Mouse (Mus musculus): ENCODE data around the gene Camk2n1. TPM values are rescaled to one million over a fixed set of nuclear protein-coding genes. Genes with fewer than 3 reads are reported as not detected.

Gene Camk2n1
- polyA plus RNA-seq, 1 experiment from 2014 or later = 10.7 TPM

GRCm38 (mm10) chr4:138471241-138471640, 17.1 kb downstream of the Camk2n1 start:
- H3K9me3 ChIP-seq = no peaks in the 10 kb centered on the region
- H3K9ac ChIP-seq (replicated peaks) = no peak overlapping the region
- H3K4me1 ChIP-seq = peaks cover 7% of the 10 kb centered on the region
- no peak overlapping the region for H3K4me2 ChIP-seq (replicated peaks)
- H3K4me3 ChIP-seq = no peak overlapping the region
- WGBS = 49% methylated on average over 7 of the region's 7 CpGs
- H3K27ac ChIP-seq (replicated peaks) = no peak overlapping the region
- H3K27me3 ChIP-seq = no peaks in the 10 kb centered on the region; the same call in 1 of the 2 replicates
- ATAC-seq (replicated peaks) = no peak
- no peaks in the 10 kb centered on the region for H3K36me3 ChIP-seq

GRCm38 (mm10) chr4:138479595-138479994, 25.5 kb downstream of the Camk2n1 start:
- Histone ChIP-seq H3K27me3 (no peaks in the 10 kb centered on the region), H3K4me2 (replicated peaks) (no peak overlapping the region), H3K36me3 (no peaks in the 10 kb centered on the region), H3K9ac (replicated peaks) (no peak overlapping the region), H3K4me3 (no peak overlapping the region), H3K4me1 (no peaks in the 10 kb centered on the region), H3K27ac (replicated peaks) (no peak overlapping the region), H3K9me3 (no peaks in the 10 kb centered on the region)
- no peak for ATAC-seq (replicated peaks)
- WGBS = 80% methylated on average over 7 of the region's 7 CpGs

- no peak overlapping the region for H3K4me3 ChIP-seq
- no peak for ATAC-seq (replicated peaks)
- H3K36me3 ChIP-seq = no peaks in the 10 kb centered on the region
- H3K4me1 ChIP-seq = no peaks in the 10 kb centered on the region
- no peak overlapping the region for H3K4me2 ChIP-seq (replicated peaks)
- no peak overlapping the region for H3K27ac ChIP-seq (replicated peaks)
- H3K9me3 ChIP-seq = no peaks in the 10 kb centered on the region
- no peaks in the 10 kb centered on the region for H3K27me3 ChIP-seq
- WGBS = 57% methylated on average over 9 of the region's 9 CpGs
- H3K9ac ChIP-seq (replicated peaks) = no peak overlapping the region
These were observed 26.8 kb downstream of the Camk2n1 start for GRCm38 (mm10) chr4:138480962-138481361.

GRCm38 (mm10) chr4:138482721-138483120, 28.6 kb downstream of the Camk2n1 start:
- no peak overlapping the region for H3K4me2 ChIP-seq (replicated peaks)
- H3K27me3 ChIP-seq = no peaks in the 10 kb centered on the region
- 83% methylated on average over 8 of the region's 8 CpGs for WGBS

DNA sequence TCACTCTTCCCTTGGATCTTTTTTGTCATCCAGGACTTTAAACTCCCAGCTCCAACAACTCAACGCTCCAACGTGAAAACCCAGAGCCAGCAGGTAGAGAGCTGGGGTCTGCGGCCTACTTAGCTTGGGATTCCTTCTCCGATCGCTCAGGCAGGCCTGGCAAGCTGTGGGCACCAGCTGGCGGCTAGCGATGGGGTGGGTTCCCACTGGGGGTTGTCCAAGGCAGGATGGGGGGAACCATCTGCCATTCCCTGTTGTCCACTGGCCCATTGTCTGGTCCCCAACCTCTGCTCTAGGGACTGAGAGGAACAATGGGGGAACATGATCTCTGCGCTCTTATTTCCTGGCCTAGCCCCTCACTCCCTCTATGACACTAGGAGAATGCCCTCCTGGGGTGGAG, 34.1 kb downstream of the Camk2n1 start:
- no peaks in the 10 kb centered on the region for H3K36me3 ChIP-seq
- no peak overlapping the region for H3K27ac ChIP-seq (replicated peaks)
- 36% methylated on average over 8 of the region's 8 CpGs for WGBS
- H3K27me3 ChIP-seq = no peaks in the 10 kb centered on the region
- no peak overlapping the region for H3K9ac ChIP-seq (replicated peaks)
- no peak overlapping the region for H3K4me3 ChIP-seq
- no peak for ATAC-seq (replicated peaks)
- no peaks in the 10 kb centered on the region for H3K9me3 ChIP-seq
- peaks cover 20% of the 10 kb centered on the region for H3K4me1 ChIP-seq
- H3K4me2 ChIP-seq (replicated peaks) = no peak overlapping the region

More at GRCm38 (mm10) chr4:138482721-138483120, 28.6 kb downstream of the Camk2n1 start:
- ATAC-seq (replicated peaks) = no peak
- H3K9ac ChIP-seq (replicated peaks) = no peak overlapping the region
- no peaks in the 10 kb centered on the region for H3K4me1 ChIP-seq
- H3K36me3 ChIP-seq = no peaks in the 10 kb centered on the region
- no peak overlapping the region for H3K4me3 ChIP-seq
- no peak overlapping the region for H3K27ac ChIP-seq (replicated peaks)
- H3K9me3 ChIP-seq = no peaks in the 10 kb centered on the region

GRCm38 (mm10) chr4:138491088-138491487, 37.0 kb downstream of the Camk2n1 start:
- Histone ChIP-seq H3K36me3 (no peaks in the 10 kb centered on the region), H3K27ac (replicated peaks) (no peak overlapping the region), H3K4me2 (replicated peaks) (no peak overlapping the region), H3K9ac (replicated peaks) (no peak overlapping the region), H3K4me1 (peaks cover 49% of the 10 kb centered on the region), H3K27me3 (no peaks in the 10 kb centered on the region), H3K4me3 (no peak overlapping the region), H3K9me3 (no peaks in the 10 kb centered on the region)
- no peak for ATAC-seq (replicated peaks)
- WGBS = 68% methylated on average over 4 of the region's 4 CpGs

DNA sequence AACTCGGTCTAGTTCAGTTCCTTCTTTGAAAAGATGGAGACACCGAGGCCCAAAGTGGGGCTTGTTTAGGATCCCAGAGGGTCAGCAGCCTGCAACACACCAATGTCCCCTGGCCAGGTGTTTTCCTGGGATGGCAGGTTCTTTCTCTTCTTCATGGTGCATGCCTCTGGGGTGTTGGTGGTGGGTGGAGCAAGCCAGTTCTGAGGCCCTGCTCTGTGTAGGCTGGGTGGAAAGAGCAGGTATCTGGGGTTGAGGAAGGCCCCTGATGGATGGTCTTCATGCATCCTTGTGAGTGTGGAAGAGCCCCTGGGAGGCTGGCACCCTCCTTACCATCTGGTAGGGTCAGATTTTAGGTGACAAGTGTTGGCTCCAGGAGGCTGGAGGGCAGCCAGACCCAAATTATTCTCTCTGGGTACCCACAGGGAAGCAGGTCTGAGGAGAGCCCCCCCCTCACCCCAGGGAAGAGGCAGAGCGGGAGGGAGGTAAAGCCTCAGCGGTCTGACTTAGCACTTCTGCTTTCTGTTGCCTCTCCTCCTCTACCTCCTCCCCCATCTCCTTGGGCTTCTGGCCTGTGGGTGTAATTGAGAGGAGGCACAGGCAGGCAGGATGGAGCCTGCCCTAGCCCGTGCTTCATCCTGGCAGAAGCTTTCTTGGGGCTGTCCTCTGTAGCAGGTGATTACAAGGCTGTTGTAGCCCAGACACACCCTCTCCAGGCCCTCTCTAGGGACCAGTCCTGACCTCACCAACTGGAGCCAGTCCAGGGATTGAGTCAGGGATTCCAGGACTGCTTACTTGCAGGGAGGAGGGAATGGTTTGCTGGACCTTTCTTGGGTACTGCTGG, 39.3 kb downstream of the Camk2n1 start:
- Histone ChIP-seq H3K27me3 (no peaks in the 10 kb centered on the region), H3K9ac (replicated peaks) (no peak overlapping the region), H3K4me3 (no peak overlapping the region), H3K36me3 (no peaks in the 10 kb centered on the region), H3K4me1 (peaks cover 54% of the 10 kb centered on the region), H3K27ac (replicated peaks) (no peak overlapping the region), H3K9me3 (no peaks in the 10 kb centered on the region), H3K4me2 (replicated peaks) (no peak overlapping the region)
- 46% methylated on average over 5 of the region's 5 CpGs for WGBS
- ATAC-seq (replicated peaks) = 0 out of 2 replicates have a peak, but pooled peaks have one; percentile 24

DNA sequence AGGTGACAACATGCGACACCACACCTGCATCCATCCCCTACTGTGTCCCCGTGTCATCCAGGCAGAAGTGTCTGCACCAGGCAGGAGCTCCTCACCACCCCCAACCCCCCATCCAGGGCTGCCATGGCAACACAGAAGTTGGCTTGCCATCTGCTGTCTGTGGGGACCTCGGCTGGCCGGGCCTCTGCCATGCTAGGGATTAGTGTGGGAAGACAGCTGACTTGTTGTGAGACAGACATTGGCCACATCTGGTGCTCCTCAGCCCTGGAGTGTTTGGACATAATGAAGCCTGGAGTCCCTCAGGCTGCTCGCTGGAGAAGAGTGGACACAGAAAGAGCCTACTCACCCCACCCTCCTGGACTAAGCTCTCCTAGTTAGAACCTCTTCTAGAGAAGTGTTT, 40.8 kb downstream of the Camk2n1 start:
- Histone ChIP-seq H3K9me3 (no peaks in the 10 kb centered on the region), H3K27ac (replicated peaks) (no peak overlapping the region), H3K9ac (replicated peaks) (no peak overlapping the region), H3K27me3 (no peaks in the 10 kb centered on the region), H3K4me1 (peaks cover 44% of the 10 kb centered on the region), H3K4me2 (replicated peaks) (no peak overlapping the region), H3K4me3 (no peak overlapping the region), H3K36me3 (no peaks in the 10 kb centered on the region)
- WGBS = 24% methylated on average over 5 of the region's 5 CpGs
- no peak; the same call in 1 of the 2 replicates for ATAC-seq (replicated peaks)

DNA sequence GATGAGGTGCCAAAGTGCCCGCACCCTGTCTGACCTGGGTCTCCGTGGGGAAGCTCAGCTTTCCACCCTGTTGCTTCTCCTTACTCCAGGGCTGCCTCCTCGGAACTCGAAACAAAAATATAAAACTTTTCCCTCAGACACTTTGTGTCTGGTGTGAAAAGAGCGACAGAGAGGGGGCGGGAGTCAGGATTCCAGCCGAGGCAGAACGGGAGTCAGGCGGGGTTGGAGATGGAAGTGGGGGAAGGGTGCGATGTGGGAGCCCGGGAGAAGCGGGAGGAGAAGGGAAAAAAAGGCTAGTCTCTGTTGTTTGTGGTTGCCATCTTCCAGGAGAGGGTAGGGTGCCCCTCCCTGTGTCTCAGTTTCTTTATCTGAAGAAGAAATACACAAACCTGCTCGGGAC, 41.7 kb downstream of the Camk2n1 start:
- H3K4me3 ChIP-seq = no peak overlapping the region
- H3K4me2 ChIP-seq (replicated peaks) = peak overlapping the region; percentile 14
- WGBS = 9% methylated on average over 13 of the region's 13 CpGs
- no peaks in the 10 kb centered on the region for H3K27me3 ChIP-seq
- no peak overlapping the region for H3K9ac ChIP-seq (replicated peaks)
- 0 out of 2 replicates have a peak overlapping the region, but pooled peaks have one; percentile 6 for H3K27ac ChIP-seq (replicated peaks)
- no peaks in the 10 kb centered on the region for H3K36me3 ChIP-seq
- no peak for ATAC-seq (replicated peaks)
- peaks cover 44% of the 10 kb centered on the region for H3K4me1 ChIP-seq
- H3K9me3 ChIP-seq = no peaks in the 10 kb centered on the region

DNA sequence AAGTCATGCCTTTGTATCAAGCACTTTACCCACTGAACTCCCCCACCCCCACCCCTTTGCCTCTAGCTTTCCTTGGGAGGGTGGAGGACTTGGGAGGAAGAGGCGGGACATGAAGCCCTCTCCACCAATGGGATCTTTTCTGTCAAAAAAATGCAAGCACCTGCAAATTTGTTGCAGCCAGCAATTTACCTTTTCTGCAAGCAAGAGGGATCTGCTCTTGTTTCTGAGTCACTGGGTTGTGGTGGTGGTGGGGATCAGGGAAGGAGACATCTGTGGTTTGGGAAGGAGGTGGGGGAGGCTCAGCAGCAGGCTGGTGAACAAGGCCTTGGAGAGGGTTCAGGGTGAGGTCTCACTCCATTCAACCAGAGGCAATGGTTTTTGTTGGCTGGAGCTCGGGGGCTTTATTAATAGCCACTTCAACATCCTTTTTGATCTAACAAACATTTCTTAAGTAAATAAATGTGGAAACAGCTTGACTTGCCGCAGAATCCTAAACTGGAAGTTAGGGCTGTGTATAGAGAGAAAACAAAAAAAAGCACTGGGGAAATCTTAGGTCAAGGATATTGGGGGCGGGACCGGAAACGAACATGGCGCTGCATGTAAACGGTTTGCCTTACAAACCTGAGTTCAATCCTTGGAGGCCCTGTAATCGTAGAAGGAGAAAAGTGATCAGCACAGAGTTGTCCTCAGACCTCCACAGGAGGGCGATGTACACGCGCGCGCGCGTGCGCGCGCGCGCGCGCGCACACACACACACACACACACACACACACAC, 42.8 kb downstream of the Camk2n1 start:
- no peaks in the 10 kb centered on the region for H3K27me3 ChIP-seq
- no peak overlapping the region for H3K9ac ChIP-seq (replicated peaks)
- H3K4me2 ChIP-seq (replicated peaks) = no peak overlapping the region
- peak overlapping the region; percentile 31; the same call in 1 of the 2 replicates for H3K27ac ChIP-seq (replicated peaks)
- H3K4me1 ChIP-seq = peaks cover 41% of the 10 kb centered on the region
- H3K4me3 ChIP-seq = no peak overlapping the region
- H3K9me3 ChIP-seq = no peaks in the 10 kb centered on the region
- 74% methylated on average over 24 of the region's 24 CpGs for WGBS
- no peaks in the 10 kb centered on the region for H3K36me3 ChIP-seq
- no peak for ATAC-seq (replicated peaks)

- WGBS = 83% methylated on average over 21 of the region's 21 CpGs
- Histone ChIP-seq H3K36me3 (no peaks in the 10 kb centered on the region), H3K27me3 (no peaks in the 10 kb centered on the region), H3K9me3 (no peaks in the 10 kb centered on the region), H3K27ac (replicated peaks) (no peak overlapping the region), H3K4me1 (peaks cover 38% of the 10 kb centered on the region), H3K9ac (replicated peaks) (no peak overlapping the region), H3K4me3 (no peak overlapping the region), H3K4me2 (replicated peaks) (no peak overlapping the region)
- ATAC-seq (replicated peaks) = no peak
These were observed 45.9 kb downstream of the Camk2n1 start for GRCm38 (mm10) chr4:138499856-138500645.

DNA sequence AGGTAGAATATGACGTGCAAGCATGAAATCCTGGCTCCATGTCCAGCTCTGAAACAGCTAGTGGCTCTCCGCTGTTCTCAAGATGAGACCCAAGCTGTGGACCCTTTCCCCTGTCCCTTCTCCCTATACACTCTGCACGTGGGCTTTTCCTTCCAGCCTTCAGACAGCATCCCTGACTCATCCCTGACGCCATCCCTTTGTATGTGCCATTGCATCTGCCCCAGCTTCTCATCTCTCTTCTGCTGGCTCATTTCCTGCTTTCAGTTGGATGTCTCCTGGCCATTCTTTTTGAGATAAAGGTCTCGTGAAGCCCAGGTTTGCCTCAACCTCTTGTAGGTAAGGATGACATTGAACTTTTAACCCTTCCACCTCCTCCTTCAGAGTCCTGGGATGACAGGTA, 46.9 kb downstream of the Camk2n1 start:
- H3K27me3 ChIP-seq = no peaks in the 10 kb centered on the region
- ATAC-seq (replicated peaks) = no peak
- no peak overlapping the region for H3K4me3 ChIP-seq
- H3K4me1 ChIP-seq = peaks cover 35% of the 10 kb centered on the region
- H3K9me3 ChIP-seq = no peaks in the 10 kb centered on the region
- no peak overlapping the region for H3K4me2 ChIP-seq (replicated peaks)
- no peak overlapping the region for H3K9ac ChIP-seq (replicated peaks)
- WGBS = 84% methylated on average over 5 of the region's 5 CpGs
- H3K27ac ChIP-seq (replicated peaks) = no peak overlapping the region
- no peaks in the 10 kb centered on the region for H3K36me3 ChIP-seq
